Mouse (Mus musculus): ENCODE measurements at regions not wholly inside any gene's neighbourhood (a gene's known extent, or its start where the extent isn't known, plus 50 kb on each side); places are given as distances from the start of the nearest gene placed in this dataset.

DNA sequence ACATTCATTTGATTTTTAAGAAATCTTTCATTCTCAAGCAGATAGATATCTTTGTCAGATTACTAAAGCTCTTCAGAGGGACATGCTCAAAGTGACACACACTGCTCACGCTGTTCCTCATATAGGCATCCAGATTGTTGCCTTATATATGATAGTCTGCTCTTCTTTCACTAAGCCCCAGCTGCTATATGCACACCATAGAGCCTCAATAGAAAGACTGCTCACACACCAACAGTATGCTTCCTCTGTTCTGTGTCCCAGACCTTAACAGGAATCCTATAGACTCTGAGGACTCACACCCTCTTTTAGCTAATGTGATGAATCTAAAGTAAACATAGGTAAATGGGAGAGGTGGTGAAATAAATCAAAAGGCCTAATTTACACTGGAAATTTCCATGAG is 561.8 kb downstream of the Smarca1 start:
- DNase-seq: no peak

DNA sequence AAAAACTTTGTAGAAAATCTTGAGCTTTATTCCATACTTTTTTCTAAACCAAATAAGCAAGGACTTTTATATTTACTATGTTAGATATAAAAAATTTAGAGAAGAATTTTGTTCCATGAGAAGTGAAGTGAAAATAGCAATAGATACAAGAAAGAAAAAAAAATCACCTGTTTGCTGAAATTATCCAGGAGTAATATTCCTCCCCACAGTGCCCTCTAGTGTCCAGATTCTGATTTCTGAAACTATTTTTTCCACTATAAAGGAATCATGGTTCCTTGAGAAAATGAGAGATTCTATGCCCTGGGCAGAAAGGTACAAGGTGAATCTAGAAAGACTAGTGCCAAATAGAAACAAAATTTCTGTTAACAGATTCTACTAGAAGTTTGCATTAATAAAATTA is 564.0 kb downstream of the Smarca1 start:
- peak; percentile 1 for DNase-seq

DNA sequence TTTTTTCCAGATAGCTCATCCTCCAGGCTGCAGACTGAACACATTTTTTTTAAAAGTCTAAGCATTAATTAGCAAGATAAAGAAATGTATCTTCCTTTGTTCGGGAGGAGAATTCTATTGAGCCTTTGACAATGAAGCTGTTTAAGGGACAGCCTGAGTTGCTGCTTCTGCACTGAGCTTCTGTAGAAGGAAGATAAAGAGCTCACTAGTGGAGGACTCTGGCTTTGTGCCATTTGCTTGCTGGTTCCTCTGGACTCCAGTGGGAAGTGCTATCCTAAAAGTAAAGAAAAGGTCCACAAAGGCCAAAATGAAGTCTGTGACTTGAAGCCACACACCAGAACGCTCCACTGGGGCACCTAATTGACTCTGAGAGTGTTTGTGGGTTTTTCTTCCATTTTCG is 577.0 kb downstream of the Smarca1 start:
- DNase-seq: peak; percentile 0

- no peak for DNase-seq
Measured at GRCm38 (mm10) chrX:47307140-47307539, 585.6 kb downstream of the Smarca1 start.

GRCm38 (mm10) chrX:47303547-47303946 is 589.2 kb downstream of the Smarca1 start:
- DNase-seq: no peak

DNA sequence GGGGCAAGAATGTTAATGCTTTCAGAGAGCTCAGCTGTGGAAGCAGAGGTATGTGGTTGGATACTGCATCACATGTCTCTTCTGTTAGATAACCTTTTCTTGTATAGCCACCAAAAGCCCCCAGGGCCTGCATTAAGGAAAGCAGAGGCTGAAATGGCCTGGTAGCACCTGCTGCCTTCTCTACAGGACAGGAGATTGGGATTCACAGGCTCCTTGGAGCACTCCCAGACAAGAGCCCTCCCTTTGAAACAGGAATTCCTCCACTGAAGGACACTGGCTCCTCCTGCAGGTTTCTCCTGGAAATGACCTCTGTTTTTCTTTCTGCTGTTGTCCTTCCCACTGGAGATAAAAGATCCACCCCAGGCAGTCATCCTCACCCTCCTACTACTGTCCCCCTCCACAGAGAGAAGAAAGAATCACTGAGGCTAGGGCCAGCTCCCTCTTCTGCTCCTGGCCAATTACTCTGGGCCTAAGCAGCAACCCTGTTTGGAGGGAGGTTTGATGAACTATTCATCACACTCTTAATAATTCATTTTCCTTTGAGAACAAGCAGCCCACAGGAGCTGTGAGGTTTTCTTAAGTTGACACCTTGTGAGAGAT is 600.1 kb downstream of the Smarca1 start:
- DNase-seq: peak; percentile 0
